Comparison of ENCODE assay signal across 10 mouse cellular contexts in the genomic region with DNA sequence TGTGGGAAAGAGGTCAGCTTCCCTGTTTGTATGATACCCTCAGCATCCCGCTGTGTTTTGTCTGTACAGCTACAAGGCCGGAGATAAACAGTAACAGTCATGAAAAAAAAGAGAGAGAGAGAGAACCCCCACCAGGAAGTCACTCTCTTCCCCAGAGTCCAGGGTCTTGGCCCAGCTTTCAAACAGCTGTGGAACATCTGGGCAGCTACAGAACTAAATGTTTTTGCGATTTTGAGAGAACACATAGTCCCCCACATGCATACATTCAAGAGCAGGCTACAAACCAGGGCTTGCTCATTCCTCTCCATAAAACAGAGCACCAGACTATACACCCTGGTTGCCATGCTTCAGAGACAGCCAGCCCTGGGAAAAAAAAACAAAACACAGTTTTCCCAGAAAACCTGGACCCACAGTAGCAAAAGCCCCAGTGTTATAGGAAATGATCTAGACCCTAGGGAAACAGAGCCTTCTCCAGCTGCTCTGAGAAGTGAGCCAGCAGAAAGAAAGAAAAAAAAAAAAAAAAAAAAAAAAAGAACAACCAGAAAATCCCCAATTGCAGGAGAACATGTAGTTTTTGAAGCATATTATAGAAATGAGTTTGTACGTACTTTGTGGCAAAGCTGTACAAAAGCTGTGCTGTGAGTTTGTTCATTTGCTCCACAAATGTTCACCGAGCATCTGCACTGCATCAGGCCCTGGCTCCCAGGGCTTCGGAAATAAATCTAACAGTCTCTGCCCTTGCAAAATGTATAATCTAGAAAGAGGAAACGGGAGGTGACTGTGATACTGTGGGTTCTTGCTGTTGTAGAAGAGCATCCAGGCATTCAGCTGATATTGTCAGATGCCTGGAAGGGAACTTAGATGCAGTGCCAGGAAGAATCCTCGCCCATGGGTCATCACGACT.
A peak's percentile ranks its signal among the peaks of the same experiment; 100 is the strongest.
DNase-seq lines count a peak whose midpoint lies in the region; TF ChIP-seq lines count a peak whose summit lies in the region.
"Had no signal": no experiment of that assay in that cellular context is flagged by ENCODE, and none has a peak within 500 bp of the region (broad histone marks: within the 10 kb centered on the region; RNA-seq: fewer than 3 reads in every experiment).

No protein-coding gene starts in this region.

- intact Hi-C loops in left cerebral cortex, adult 2 months (cut with DNase I) = no loop called here
- intact Hi-C loops in left cerebral cortex, postnatal 25 days (cut with DNase I) = no loop called here

- DNase-seq in left cerebral cortex, adult 2 months (ENCODE audit: extremely low spot score in 1 of 2, low spot score in 2 of 2) = no peak
- DNase-seq in left cerebral cortex, adult 11 months (ENCODE audit: low spot score) = no peak
- DNase-seq in heart, adult 8-10 months (ENCODE audit: low spot score) = peak; percentile 78
- peak; percentile 81 for DNase-seq in kidney, postnatal 10 days
- DNase-seq in thymus, postnatal 25 days = no peak
- no peak for DNase-seq in adrenal gland, postnatal 36 days
- DNase-seq in left cerebral cortex, postnatal 25 days (ENCODE audit: low spot score in 2 of 2) = no peak

- no peaks in the 10 kb centered on the region for H3K4me1 ChIP-seq in small intestine, adult 2 months (ENCODE audit: control insufficient read depth, insufficient read depth, insufficient read length, low read length)

- H3K27ac ChIP-seq in left cerebral cortex, adult 2 months = peak overlapping the region; percentile 55
- peak overlapping the region; percentile 49; the same call in 1 of the 2 replicates for H3K27ac ChIP-seq in small intestine, adult 2 months (ENCODE audit: insufficient read depth, low read depth, low read length)
- H3K27ac ChIP-seq: neural tube, embryonic 12.5 days had no signal

- TF ChIP-seq CTCF in left cerebral cortex, adult 2 months (IDR thresholded peaks at IDR 0.05) = no peak
- TF ChIP-seq CTCF in small intestine, adult 2 months (IDR thresholded peaks at IDR 0.05; ENCODE audit: extremely low read depth, insufficient read length, insufficient replicate concordance, low read depth, low read length) = no peak

- no peak for TF ChIP-seq POLR2A in small intestine, adult 2 months (IDR thresholded peaks at IDR 0.05; ENCODE audit: low read depth, low read length)

- no peaks in the 10 kb centered on the region for H3K36me3 ChIP-seq in small intestine, adult 2 months (ENCODE audit: control insufficient read depth, insufficient read depth, low read length)
- H3K36me3 ChIP-seq: G1E; neural tube, embryonic 12.5 days had no signal

- no peak overlapping the region for H3K4me3 ChIP-seq in left cerebral cortex, adult 2 months
- H3K4me3 ChIP-seq in small intestine, adult 2 months (ENCODE audit: low read depth, low read length) = no peak overlapping the region
- H3K4me3 ChIP-seq: neural tube, embryonic 12.5 days had no signal

- H3K27me3 ChIP-seq in small intestine, adult 2 months (ENCODE audit: control insufficient read depth, insufficient read depth, low read length) = no peaks in the 10 kb centered on the region
- H3K27me3 ChIP-seq: neural tube, embryonic 12.5 days had no signal

- 74% methylated on average over 9 of the region's 9 CpGs for WGBS in small intestine, adult 2 months

Comparison
In these comparisons a context has a peak if more than half of its experiments do, and no peak if none do; other contexts are left out.
1. DNase-seq: peak in heart, adult 8-10 months (single experiment) and kidney, postnatal 10 days (single experiment); none in left cerebral cortex, adult 2 months (0 of 2), left cerebral cortex, adult 11 months (single experiment), thymus, postnatal 25 days (single experiment), adrenal gland, postnatal 36 days (0 of 2) and left cerebral cortex, postnatal 25 days (0 of 2).